12 mouse cellular contexts compared by ENCODE assay signal in the genomic region with DNA sequence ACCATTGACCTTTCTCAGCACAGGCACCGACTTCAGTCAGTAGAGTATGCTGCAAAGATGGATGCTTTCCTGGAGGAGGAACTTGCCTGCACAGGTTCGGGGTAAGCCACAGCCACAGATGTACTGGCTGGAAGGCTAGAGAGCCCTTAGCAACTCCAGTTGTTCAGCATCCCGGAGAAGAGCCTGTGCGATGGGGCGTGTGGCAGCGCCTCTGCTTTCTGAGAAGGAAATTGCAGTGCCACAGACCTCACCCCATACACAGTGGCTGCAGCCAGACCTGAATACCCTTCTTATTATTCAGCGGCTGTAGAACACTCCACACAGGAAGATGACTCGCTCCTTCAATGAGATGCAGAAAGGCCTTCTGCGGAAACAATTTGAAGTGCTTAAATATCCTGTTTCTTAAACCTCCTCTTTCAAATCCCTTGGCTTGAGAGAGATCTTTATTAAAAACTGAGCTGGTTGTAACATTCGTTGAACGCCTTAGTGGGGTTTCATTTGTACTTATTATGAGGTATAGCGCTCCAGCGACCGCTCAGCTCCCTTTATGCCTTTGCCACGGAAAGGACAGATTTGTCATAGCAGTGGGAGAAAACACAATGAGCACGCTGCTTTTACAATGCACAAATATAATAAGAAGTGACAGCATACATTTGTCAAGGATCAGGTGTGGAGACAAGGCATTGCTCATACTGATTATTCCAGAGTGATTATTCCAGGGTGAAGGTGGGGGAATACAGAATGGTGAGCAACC. TPM values are rescaled to one million over a fixed set of nuclear protein-coding genes. Genes with fewer than 3 reads are reported as not detected.
DNase-seq lines count a peak whose midpoint lies in the region; ATAC-seq and TF ChIP-seq lines count a peak whose summit lies in the region.
"Had no signal": no experiment of that assay in that cellular context is flagged by ENCODE, and none has a peak within 500 bp of the region (broad histone marks: within the 10 kb centered on the region; RNA-seq: fewer than 3 reads in every experiment).

No protein-coding gene starts in this region.

- no peak for DNase-seq in midbrain, embryonic 11.5 days (ENCODE audit: low spot score, missing footprints)
- DNase-seq in brain, embryonic 14.5 days (ENCODE audit: low read depth) = peak; percentile 62
- DNase-seq in hindbrain, embryonic 14.5 days (ENCODE audit: low spot score) = no peak
- DNase-seq in stomach, postnatal 0 days (ENCODE audit: low spot score) = no peak
- DNase-seq in cerebellum, postnatal 4 days (ENCODE audit: low spot score in 2 of 2) = no peak
- DNase-seq: cerebellum, postnatal 10 days; gastrocnemius, postnatal 25 days; kidney, adult 2 months had no signal

- no peaks in the 10 kb centered on the region for H3K9me3 ChIP-seq in midbrain, embryonic 12.5 days
- no peaks in the 10 kb centered on the region for H3K9me3 ChIP-seq in midbrain, embryonic 11.5 days (ENCODE audit: control insufficient read depth, low read length)
- no peaks in the 10 kb centered on the region for H3K9me3 ChIP-seq in hindbrain, embryonic 14.5 days (ENCODE audit: control insufficient read depth, low read length)
- H3K9me3 ChIP-seq in stomach, postnatal 0 days (ENCODE audit: control insufficient read depth, low read length) = no peaks in the 10 kb centered on the region
- H3K9me3 ChIP-seq in kidney, embryonic 14.5 days (ENCODE audit: control insufficient read depth, low read length) = no peaks in the 10 kb centered on the region
- H3K9me3 ChIP-seq: embryonic facial prominence, embryonic 15.5 days had no signal

- WGBS in midbrain, embryonic 12.5 days = 69% methylated on average over 16 of the region's 16 CpGs
- 72% methylated on average over 16 of the region's 16 CpGs for WGBS in midbrain, embryonic 11.5 days
- 57% methylated on average over 16 of the region's 16 CpGs for WGBS in hindbrain, embryonic 14.5 days
- WGBS in stomach, postnatal 0 days = 68% methylated on average over 16 of the region's 16 CpGs
- 78% methylated on average over 16 of the region's 16 CpGs for WGBS in kidney, embryonic 14.5 days

- no peak overlapping the region for H3K27ac ChIP-seq in midbrain, embryonic 12.5 days (replicated peaks)
- no peak overlapping the region for H3K27ac ChIP-seq in midbrain, embryonic 11.5 days (ENCODE audit: low read depth, low read length)
- H3K27ac ChIP-seq in hindbrain, embryonic 14.5 days = no peak overlapping the region
- no peak overlapping the region for H3K27ac ChIP-seq in stomach, postnatal 0 days (replicated peaks)
- no peak overlapping the region for H3K27ac ChIP-seq in kidney, embryonic 14.5 days (ENCODE audit: low read depth, low read length)
- H3K27ac ChIP-seq: embryonic facial prominence, embryonic 15.5 days; liver, embryonic 14.5 days had no signal

- no peak for TF ChIP-seq EP300 in stomach, postnatal 0 days (optimal IDR thresholded peaks at IDR 0.05)

- no peak overlapping the region for H3K9ac ChIP-seq in midbrain, embryonic 12.5 days (replicated peaks)
- no peak overlapping the region for H3K9ac ChIP-seq in midbrain, embryonic 11.5 days (ENCODE audit: low read length)
- H3K9ac ChIP-seq in hindbrain, embryonic 14.5 days = no peak overlapping the region
- H3K9ac ChIP-seq in stomach, postnatal 0 days (ENCODE audit: low read length) = no peak overlapping the region
- H3K9ac ChIP-seq in kidney, embryonic 14.5 days (ENCODE audit: low read depth, low read length) = no peak overlapping the region
- H3K9ac ChIP-seq: embryonic facial prominence, embryonic 15.5 days; liver, embryonic 14.5 days had no signal

- no peaks in the 10 kb centered on the region for H3K36me3 ChIP-seq in midbrain, embryonic 12.5 days
- no peaks in the 10 kb centered on the region for H3K36me3 ChIP-seq in midbrain, embryonic 11.5 days (ENCODE audit: control insufficient read depth, insufficient read depth, low read length)
- no peaks in the 10 kb centered on the region for H3K36me3 ChIP-seq in hindbrain, embryonic 14.5 days (replicated peaks; ENCODE audit: control insufficient read depth, insufficient read depth)
- no peaks in the 10 kb centered on the region for H3K36me3 ChIP-seq in stomach, postnatal 0 days (ENCODE audit: control insufficient read depth, insufficient read depth, low read length)
- no peaks in the 10 kb centered on the region for H3K36me3 ChIP-seq in kidney, embryonic 14.5 days (ENCODE audit: control insufficient read depth, insufficient read depth, low read length)
- H3K36me3 ChIP-seq: embryonic facial prominence, embryonic 15.5 days had no signal

- H3K4me1 ChIP-seq in midbrain, embryonic 12.5 days = 0 out of 2 replicates have a peak, but pooled peaks cover 2% of the 10 kb centered on the region
- no peaks in the 10 kb centered on the region for H3K4me1 ChIP-seq in midbrain, embryonic 11.5 days (ENCODE audit: control insufficient read depth, insufficient read depth, low read length)
- no peaks in the 10 kb centered on the region; the same call in 1 of the 2 replicates for H3K4me1 ChIP-seq in hindbrain, embryonic 14.5 days (replicated peaks; ENCODE audit: control insufficient read depth, insufficient read depth, low read length)
- H3K4me1 ChIP-seq in stomach, postnatal 0 days (replicated peaks; ENCODE audit: control insufficient read depth, insufficient read depth) = no peaks in the 10 kb centered on the region
- H3K4me1 ChIP-seq in kidney, embryonic 14.5 days (ENCODE audit: control insufficient read depth, insufficient read depth, low read length) = no peaks in the 10 kb centered on the region
- H3K4me1 ChIP-seq: embryonic facial prominence, embryonic 15.5 days had no signal

- H3K4me3 ChIP-seq in midbrain, embryonic 12.5 days = no peak overlapping the region
- no peak overlapping the region for H3K4me3 ChIP-seq in midbrain, embryonic 11.5 days (ENCODE audit: low read depth, low read length)
- no peak overlapping the region for H3K4me3 ChIP-seq in hindbrain, embryonic 14.5 days (replicated peaks; ENCODE audit: low read length)
- H3K4me3 ChIP-seq in stomach, postnatal 0 days (ENCODE audit: low read depth, low read length) = no peak overlapping the region
- H3K4me3 ChIP-seq in kidney, embryonic 14.5 days (ENCODE audit: low read length) = no peak overlapping the region
- H3K4me3 ChIP-seq: embryonic facial prominence, embryonic 15.5 days had no signal

- peak; percentile 27; the same call in 1 of the 2 replicates for TF ChIP-seq CTCF in brain, embryonic 14.5 days (IDR thresholded peaks at IDR 0.05; ENCODE audit: borderline replicate concordance, extremely low read depth, insufficient read depth, insufficient read length)
- TF ChIP-seq CTCF in stomach, postnatal 0 days (IDR thresholded peaks at IDR 0.05; ENCODE audit: low read depth) = 0 out of 2 replicates have a peak, but pooled peaks have one; percentile 8

- no peak overlapping the region for H3K4me2 ChIP-seq in midbrain, embryonic 12.5 days (replicated peaks)
- no peak overlapping the region for H3K4me2 ChIP-seq in midbrain, embryonic 11.5 days
- H3K4me2 ChIP-seq in hindbrain, embryonic 14.5 days (replicated peaks) = no peak overlapping the region
- H3K4me2 ChIP-seq in stomach, postnatal 0 days (replicated peaks; ENCODE audit: low read depth) = no peak overlapping the region
- H3K4me2 ChIP-seq in kidney, embryonic 14.5 days (replicated peaks; ENCODE audit: low read depth, low read length) = no peak overlapping the region
- H3K4me2 ChIP-seq: embryonic facial prominence, embryonic 15.5 days had no signal

- no peaks in the 10 kb centered on the region for H3K27me3 ChIP-seq in midbrain, embryonic 12.5 days
- H3K27me3 ChIP-seq in midbrain, embryonic 11.5 days (ENCODE audit: control insufficient read depth, insufficient read depth, low read length) = no peaks in the 10 kb centered on the region
- H3K27me3 ChIP-seq in hindbrain, embryonic 14.5 days (ENCODE audit: control insufficient read depth, insufficient read depth, low read length) = no peaks in the 10 kb centered on the region
- H3K27me3 ChIP-seq in stomach, postnatal 0 days (ENCODE audit: control insufficient read depth, insufficient read depth, low read length) = no peaks in the 10 kb centered on the region
- no peaks in the 10 kb centered on the region for H3K27me3 ChIP-seq in kidney, embryonic 14.5 days (ENCODE audit: control insufficient read depth, insufficient read depth, low read length)
- H3K27me3 ChIP-seq: embryonic facial prominence, embryonic 15.5 days had no signal

- TF ChIP-seq POLR2A in brain, embryonic 14.5 days (IDR thresholded peaks at IDR 0.05; ENCODE audit: borderline replicate concordance, extremely low read depth, insufficient read depth, insufficient read length, poor library complexity, severe bottlenecking) = no peak

- peak; percentile 71 for ATAC-seq in midbrain, embryonic 12.5 days (ENCODE audit: low FRiP score, low read depth)
- ATAC-seq in midbrain, embryonic 11.5 days (ENCODE audit: low FRiP score) = no peak; the same call in 1 of the 2 replicates
- peak; percentile 69; the same call in 1 of the 2 replicates for ATAC-seq in hindbrain, embryonic 14.5 days (ENCODE audit: low FRiP score)
- no peak for ATAC-seq in stomach, postnatal 0 days (ENCODE audit: low FRiP score, low TSS enrichment)
- no peak for ATAC-seq in kidney, embryonic 14.5 days (ENCODE audit: low FRiP score, low TSS enrichment)

RNA-seq across cellular contexts. Expression of a gene that starts 26.0 kb away (rescaled TPM):
- 70.8 and 80.6 TPM in 2 replicates for polyA plus RNA-seq in midbrain, embryonic 12.5 days (2016; fragmentation: Nextera tagmentation; extraction: Ambion mirVana)
- 26.1 and 29.1 TPM in 2 replicates for polyA plus RNA-seq in midbrain, embryonic 11.5 days (2014; fragmentation: Nextera tagmentation; extraction: Ambion mirVana)
- 43.3 and 53.1 TPM in 2 replicates for polyA plus RNA-seq in brain, embryonic 14.5 days (2012; rRNA removed)
- polyA plus RNA-seq in hindbrain, embryonic 14.5 days (2014; fragmentation: Nextera tagmentation; extraction: Ambion mirVana) = 34.7 and 35.2 TPM in 2 replicates
- 80.2 and 88.9 TPM in 2 replicates for polyA plus RNA-seq in stomach, postnatal 0 days (2015; fragmentation: Nextera tagmentation; extraction: Ambion mirVana)
- 24.0 and 30.2 TPM in 2 replicates for polyA plus RNA-seq in kidney, embryonic 14.5 days (2014; fragmentation: Nextera tagmentation; extraction: Ambion mirVana)

RNA-seq across cellular contexts. Expression of a gene that starts 47.1 kb away (rescaled TPM):
- 35.0 and 36.9 TPM in 2 replicates for polyA plus RNA-seq in midbrain, embryonic 12.5 days (2016; fragmentation: Nextera tagmentation; extraction: Ambion mirVana)
- polyA plus RNA-seq in midbrain, embryonic 11.5 days (2014; fragmentation: Nextera tagmentation; extraction: Ambion mirVana) = 24.2 and 28.3 TPM in 2 replicates
- 18.6 and 20.0 TPM in 2 replicates for polyA plus RNA-seq in brain, embryonic 14.5 days (2012; rRNA removed)
- polyA plus RNA-seq in hindbrain, embryonic 14.5 days (2014; fragmentation: Nextera tagmentation; extraction: Ambion mirVana) = 27.0 and 33.2 TPM in 2 replicates
- 9.6 and 12.9 TPM in 2 replicates for polyA plus RNA-seq in stomach, postnatal 0 days (2015; fragmentation: Nextera tagmentation; extraction: Ambion mirVana)
- 24.8 and 41.1 TPM in 2 replicates for polyA plus RNA-seq in kidney, embryonic 14.5 days (2014; fragmentation: Nextera tagmentation; extraction: Ambion mirVana)

Comparison
In these comparisons a context has a peak if more than half of its experiments do, and no peak if none do; other contexts are left out.
1. ATAC-seq: peak in midbrain, embryonic 12.5 days (single experiment) and hindbrain, embryonic 14.5 days (single experiment); none in midbrain, embryonic 11.5 days (single experiment), stomach, postnatal 0 days (single experiment) and kidney, embryonic 14.5 days (single experiment).